Mouse (Mus musculus) stomach, postnatal 0 days (tissue): ENCODE measurements at regions not wholly inside any gene's neighbourhood (a gene's known extent, or its start where the extent isn't known, plus 50 kb on each side); places are given as distances from the start of the nearest gene placed in this dataset.

Experiments used
- ATAC-seq: fragments of 200-750 bp; cut with Nextera tagmentation; 2 replicates; pipeline ENCODE4 v1.8.0; 2017; ENCODE audit not compliant: low FRiP score, low TSS enrichment
- DNase-seq: peaks from one replicate; pipeline ENCODE4 v3.0.0-alpha.2; 2016; ENCODE audit warnings: low spot score
- H3K27ac ChIP-seq: fragments of 300-500 bp; sonication (generic); replicated peaks from 2 replicates; pipeline ENCODE4 v1.5.1; 2014; ENCODE audit warnings: mild to moderate bottlenecking, control low read depth
- H3K27me3 ChIP-seq: fragments of 300-500 bp; sonication (generic); 2 replicates; pipeline ENCODE4 v1.6.1; 2014; ENCODE audit warnings: low read length; ENCODE audit not compliant: control insufficient read depth, insufficient read depth
- H3K36me3 ChIP-seq: fragments of 300-500 bp; sonication (generic); 2 replicates; pipeline ENCODE4 v1.6.1; 2014; ENCODE audit warnings: low read length, mixed read lengths; ENCODE audit not compliant: control insufficient read depth, insufficient read depth
- H3K4me1 ChIP-seq: fragments of 300-500 bp; sonication (generic); replicated peaks from 2 replicates; pipeline ENCODE4 v1.6.1; 2014; ENCODE audit warnings: antibody characterized with exemption; ENCODE audit not compliant: control insufficient read depth, insufficient read depth
- H3K4me2 ChIP-seq: fragments of 300-500 bp; sonication (generic); replicated peaks from 2 replicates; pipeline ENCODE4 v1.6.1; 2014; ENCODE audit warnings: low read depth, mild to moderate bottlenecking, control low read depth, moderate library complexity
- H3K4me3 ChIP-seq: fragments of 300-500 bp; sonication (generic); 2 replicates; pipeline ENCODE4 v1.5.1; 2014; ENCODE audit warnings: low read depth, low read length, control low read depth
- H3K9ac ChIP-seq: fragments of 300-500 bp; sonication (generic); 2 replicates; pipeline ENCODE4 v1.6.1; 2014; ENCODE audit warnings: mild to moderate bottlenecking, low read length, control low read depth, mixed read lengths
- H3K9me3 ChIP-seq: fragments of 300-500 bp; sonication (generic); 2 replicates; pipeline ENCODE4 v1.6.1; 2016; ENCODE audit warnings: low read length; ENCODE audit not compliant: control insufficient read depth
- CTCF ChIP-seq: IDR thresholded peaks from 2 replicates; pipeline ENCODE4 v1.5.1; 2016; ENCODE audit warnings: antibody characterized with exemption, low read depth, mild to moderate bottlenecking, moderate library complexity
- EP300 ChIP-seq: optimal IDR thresholded peaks from 2 replicates; pipeline ENCODE3; 2016; ENCODE audit warnings: antibody characterized with exemption
- WGBS: fragments of 180-500 bp; shearing (Covaris S2); extraction: QIAGEN DNeasy Blood & Tissue Kit; methylation state at CpG from one replicate; pipeline ENCODE4 v1.1.7; 2014; 5-methylcytosine and 5-hydroxymethylcytosine counted together

DNA sequence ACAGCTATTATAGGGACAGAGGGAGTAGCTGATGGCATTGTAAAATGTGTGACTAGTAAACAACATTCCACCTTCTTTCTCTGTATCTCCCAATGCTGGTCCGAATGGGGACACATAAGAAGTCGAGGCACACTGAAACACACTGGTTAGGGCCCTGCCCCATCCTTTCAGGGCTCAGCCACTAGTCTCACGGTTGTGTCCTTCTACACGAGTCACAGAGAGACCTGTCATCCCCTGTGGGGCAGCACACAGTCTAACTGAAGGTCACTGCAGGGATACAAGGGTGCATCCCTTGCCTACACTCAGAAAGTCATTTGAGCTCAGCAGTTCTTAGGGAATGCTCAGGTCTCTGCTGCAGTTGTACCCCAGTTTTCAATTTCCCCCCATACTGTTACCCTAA, 93.6 kb upstream of the Klf7 start:
- Histone ChIP-seq H3K9ac (no peak overlapping the region), H3K9me3 (no peaks in the 10 kb centered on the region), H3K4me2 (no peak overlapping the region), H3K36me3 (no peaks in the 10 kb centered on the region), H3K4me3 (no peak overlapping the region), H3K4me1 (no peaks in the 10 kb centered on the region), H3K27me3 (no peaks in the 10 kb centered on the region), H3K27ac (no peak overlapping the region)
- TF ChIP-seq CTCF (no peak), EP300 (no peak)
- WGBS, result 67% methylated on average over 4 of the region's 4 CpGs
- DNase-seq (no peak), ATAC-seq (no peak)

GRCm38 (mm10) chr1:64209131-64209530, 87.0 kb upstream of the Klf7 start:
- no peak overlapping the region for H3K4me2 ChIP-seq
- TF ChIP-seq EP300 (no peak), CTCF (no peak)
- H3K36me3 ChIP-seq, result no peaks in the 10 kb centered on the region
- H3K4me3 ChIP-seq, result no peak overlapping the region
- H3K9ac ChIP-seq, result no peak overlapping the region
- DNase-seq (no peak), ATAC-seq (no peak)
- H3K9me3 ChIP-seq, result no peaks in the 10 kb centered on the region
- H3K4me1 ChIP-seq, result no peaks in the 10 kb centered on the region
- 63% methylated on average over 1 of the region's 1 CpGs for WGBS
- H3K27me3 ChIP-seq, result no peaks in the 10 kb centered on the region
- no peak overlapping the region for H3K27ac ChIP-seq

DNA sequence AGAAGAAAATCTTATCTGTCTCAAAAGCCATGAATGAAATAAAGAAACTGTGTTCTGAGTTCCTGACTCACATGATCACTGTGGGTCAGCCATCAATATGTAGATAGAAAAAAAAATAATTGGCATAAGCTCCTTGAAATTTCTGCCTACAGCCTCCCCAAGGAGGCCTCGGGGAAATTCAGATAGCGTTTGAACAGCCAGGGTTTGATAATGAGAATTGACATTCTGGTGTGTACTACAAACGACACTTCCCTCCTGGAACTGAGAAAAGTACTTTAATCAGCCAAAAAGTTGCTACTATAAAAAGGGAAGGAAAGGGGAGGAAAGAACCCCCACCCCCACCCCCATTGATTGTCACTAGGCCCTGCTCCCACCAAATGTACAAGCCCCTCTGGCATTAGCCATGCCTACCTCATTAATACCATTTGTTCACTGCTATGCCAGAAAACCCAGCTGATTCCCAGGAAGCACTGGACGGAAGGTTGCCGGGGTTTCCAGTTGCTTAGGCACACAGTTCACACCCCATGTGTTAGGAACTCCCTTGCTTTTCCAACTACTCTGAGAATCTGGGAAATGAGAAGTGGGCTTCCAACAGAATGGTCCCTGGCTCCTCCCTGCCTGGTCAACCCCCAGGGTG, 78.4 kb upstream of the Klf7 start:
- no peaks in the 10 kb centered on the region for H3K9me3 ChIP-seq
- no peak for DNase-seq
- H3K9ac ChIP-seq, result no peak overlapping the region
- H3K4me3 ChIP-seq, result no peak overlapping the region
- no peak for TF ChIP-seq CTCF
- TF ChIP-seq EP300, result no peak
- no peaks in the 10 kb centered on the region for H3K36me3 ChIP-seq
- no peaks in the 10 kb centered on the region for H3K27me3 ChIP-seq
- H3K27ac ChIP-seq, result no peak overlapping the region
- 42% methylated on average over 5 of the region's 5 CpGs for WGBS
- no peak overlapping the region for H3K4me2 ChIP-seq
- H3K4me1 ChIP-seq, result no peaks in the 10 kb centered on the region
- ATAC-seq, result no peak

DNA sequence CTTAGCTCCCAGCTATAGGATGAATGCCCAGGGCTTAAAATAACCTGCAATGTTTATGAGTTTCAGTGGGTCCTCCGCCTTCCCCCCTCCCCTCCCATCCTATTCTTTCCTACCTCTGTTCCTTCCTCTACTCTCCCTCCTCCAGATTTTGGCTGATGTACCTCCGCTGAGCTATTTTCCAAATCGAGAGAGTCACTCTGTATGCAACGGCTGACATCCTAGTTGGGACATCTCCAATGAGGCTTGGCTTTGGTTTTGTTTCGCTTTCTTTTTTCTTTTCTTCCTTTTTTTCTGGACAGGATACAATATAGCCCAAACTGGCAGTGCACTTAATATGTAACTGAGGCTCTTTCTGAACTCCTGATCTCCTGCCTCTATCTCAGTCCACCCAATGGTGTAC, 76.7 kb upstream of the Klf7 start:
- Histone ChIP-seq H3K9ac (no peak overlapping the region), H3K27me3 (no peaks in the 10 kb centered on the region), H3K36me3 (no peaks in the 10 kb centered on the region), H3K27ac (no peak overlapping the region), H3K4me3 (no peak overlapping the region), H3K4me2 (no peak overlapping the region), H3K9me3 (no peaks in the 10 kb centered on the region), H3K4me1 (no peaks in the 10 kb centered on the region)
- no peak for DNase-seq
- WGBS, result 70% methylated on average over 5 of the region's 5 CpGs
- TF ChIP-seq EP300 (no peak), CTCF (no peak)
- ATAC-seq, result no peak

DNA sequence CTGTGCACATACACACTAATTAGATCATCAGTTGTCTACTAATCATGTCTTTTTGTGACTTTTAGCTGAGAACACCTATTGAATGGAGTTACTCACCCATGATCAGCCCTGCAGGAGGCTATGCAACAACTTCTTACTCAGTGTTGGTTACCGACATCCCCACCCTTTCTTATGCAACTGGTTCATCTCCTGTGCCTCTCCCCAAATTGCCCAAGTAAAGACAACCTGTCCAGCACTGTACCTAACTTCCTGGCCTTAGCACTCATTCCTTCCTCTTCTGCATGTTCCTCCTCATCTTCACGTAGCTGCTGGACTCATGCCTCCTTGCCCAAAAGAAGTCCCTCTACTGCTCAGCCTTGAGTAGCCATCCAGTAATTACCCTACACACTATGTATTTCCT, 76.2 kb upstream of the Klf7 start:
- ATAC-seq, result no peak
- no peak for DNase-seq
- no peak overlapping the region for H3K4me2 ChIP-seq
- TF ChIP-seq EP300 (no peak), CTCF (no peak)
- no peaks in the 10 kb centered on the region for H3K4me1 ChIP-seq
- H3K36me3 ChIP-seq, result no peaks in the 10 kb centered on the region
- no peaks in the 10 kb centered on the region for H3K9me3 ChIP-seq
- no peak overlapping the region for H3K4me3 ChIP-seq
- H3K27ac ChIP-seq, result no peak overlapping the region
- WGBS, result 86% methylated on average over 2 of the region's 2 CpGs
- H3K9ac ChIP-seq, result no peak overlapping the region
- H3K27me3 ChIP-seq, result no peaks in the 10 kb centered on the region

DNA sequence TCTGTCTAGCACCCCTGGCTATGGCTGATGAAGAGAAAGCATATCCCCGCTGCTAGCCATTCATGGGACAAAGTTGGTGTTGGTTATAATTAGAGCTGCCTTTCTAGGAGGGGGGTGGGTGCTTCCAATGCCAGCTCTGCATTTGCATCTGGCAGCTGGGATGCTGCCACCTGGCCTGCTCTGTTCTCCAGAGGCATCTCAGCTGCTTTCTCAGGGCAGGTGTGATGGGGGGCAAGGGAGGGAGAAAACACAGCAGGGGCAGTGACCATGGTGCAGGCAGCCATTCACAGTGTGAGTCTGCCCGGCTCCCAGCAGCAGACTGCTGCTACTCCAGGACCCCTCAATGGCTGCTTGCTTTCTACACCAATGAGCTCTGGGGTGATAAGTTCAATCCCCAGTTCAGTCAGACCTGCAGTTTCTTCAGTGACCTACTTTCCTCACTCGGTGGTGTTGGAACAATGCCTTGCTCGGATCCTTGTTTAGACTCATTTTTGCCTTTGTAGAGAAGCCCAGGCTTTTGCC, 73.9 kb upstream of the Klf7 start:
- no peaks in the 10 kb centered on the region for H3K9me3 ChIP-seq
- H3K27me3 ChIP-seq, result no peaks in the 10 kb centered on the region
- TF ChIP-seq CTCF (no peak), EP300 (no peak)
- no peaks in the 10 kb centered on the region for H3K4me1 ChIP-seq
- no peak for DNase-seq
- H3K4me3 ChIP-seq, result no peak overlapping the region
- no peak for ATAC-seq
- H3K4me2 ChIP-seq, result no peak overlapping the region
- no peaks in the 10 kb centered on the region for H3K36me3 ChIP-seq
- no peak overlapping the region for H3K27ac ChIP-seq
- no peak overlapping the region for H3K9ac ChIP-seq
- WGBS, result 24% methylated on average over 4 of the region's 4 CpGs
